Mouse (Mus musculus): ENCODE results near the gene Adad1. TPM values are rescaled to one million over a fixed set of nuclear protein-coding genes. Genes with fewer than 3 reads are reported as not detected.

Adad1 gene
- polyA plus RNA-seq, 1 experiment = not detected

- Histone ChIP-seq H3ac (ENCODE audit: control insufficient read depth, insufficient read length, low read depth) (no peak overlapping the region), H3K27me3 (ENCODE audit: control insufficient read depth, insufficient read depth, insufficient read length) (no peaks in the 10 kb centered on the region), H3K36me3 (ENCODE audit: control insufficient read depth, insufficient read depth) (no peaks in the 10 kb centered on the region), H3K79me2 (ENCODE audit: control insufficient read depth, insufficient read depth) (no peaks in the 10 kb centered on the region), H3K79me3 (ENCODE audit: low read depth) (no peaks in the 10 kb centered on the region), H3K4me3 (ENCODE audit: insufficient read depth, poor library complexity, severe bottlenecking) (no peak overlapping the region)
- no peak for TF ChIP-seq CEBPB (IDR thresholded peaks at IDR 0.05; ENCODE audit: low read depth)
- TF ChIP-seq MYOG (IDR thresholded peaks at IDR 0.05; ENCODE audit: control insufficient read depth, extremely low read depth, insufficient read length) = no peak
- TF ChIP-seq FOSL1 (IDR thresholded peaks at IDR 0.05; ENCODE audit: insufficient read depth, low read length, poor library complexity, severe bottlenecking) = no peak
- TF ChIP-seq CTCF (IDR thresholded peaks at IDR 0.05; ENCODE audit: control insufficient read depth, insufficient read depth, insufficient read length) = no peak
- no peak for TF ChIP-seq MAX (IDR thresholded peaks at IDR 0.05)
- no peak for TF ChIP-seq MYOD1 (IDR thresholded peaks at IDR 0.05; ENCODE audit: control insufficient read depth, insufficient read length, low read depth)
Observed at GRCm38 (mm10) chr3:37139192-37139591, 75.9 kb downstream of the Adad1 start.

DNA sequence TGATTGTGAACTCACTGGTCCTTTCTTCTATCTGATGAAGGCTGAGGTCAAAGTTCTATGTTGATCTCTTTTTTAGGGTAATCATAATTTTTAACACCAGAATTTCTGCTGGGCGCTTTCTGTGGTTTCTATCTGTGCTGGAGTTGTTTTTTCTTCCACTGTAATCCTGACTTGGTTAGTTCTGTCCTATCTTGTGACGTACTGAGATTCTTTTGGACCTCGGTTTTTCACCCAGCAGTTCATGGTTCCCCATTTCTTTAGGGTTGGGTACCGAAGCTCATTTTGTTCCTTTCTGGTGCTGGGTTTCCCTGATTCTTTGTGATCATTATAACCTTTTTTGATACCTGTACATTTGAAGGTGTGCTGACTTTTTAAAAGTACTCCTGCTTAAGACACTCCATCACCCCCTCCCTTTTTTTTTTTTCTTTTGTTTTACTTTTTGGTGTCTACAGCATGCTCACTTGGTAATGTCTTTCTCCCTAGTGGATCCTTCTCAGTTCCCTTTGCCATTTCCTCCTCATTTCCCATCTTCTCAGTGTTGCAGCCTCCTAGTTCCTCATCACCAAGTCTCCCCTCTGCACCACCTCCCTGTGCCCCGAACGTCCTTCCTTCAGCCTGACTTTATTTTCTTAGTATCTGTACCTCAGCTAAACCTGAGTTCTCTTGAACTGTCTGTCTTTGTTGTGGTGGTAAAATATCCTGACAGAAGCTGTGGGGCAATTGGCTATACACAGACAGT is 77.0 kb downstream of the Adad1 start:
- Histone ChIP-seq H3K4me3 (ENCODE audit: insufficient read depth, poor library complexity, severe bottlenecking) (no peak overlapping the region), H3K79me2 (ENCODE audit: control insufficient read depth, insufficient read depth) (no peaks in the 10 kb centered on the region), H3K79me3 (ENCODE audit: low read depth) (no peaks in the 10 kb centered on the region), H3K36me3 (ENCODE audit: control insufficient read depth, insufficient read depth) (no peaks in the 10 kb centered on the region), H3ac (ENCODE audit: control insufficient read depth, insufficient read length, low read depth) (no peak overlapping the region), H3K27me3 (ENCODE audit: control insufficient read depth, insufficient read depth, insufficient read length) (no peaks in the 10 kb centered on the region)
- TF ChIP-seq MYOD1 (IDR thresholded peaks at IDR 0.05; ENCODE audit: control insufficient read depth, insufficient read length, low read depth) = no peak
- no peak for TF ChIP-seq MYOG (IDR thresholded peaks at IDR 0.05; ENCODE audit: control insufficient read depth, extremely low read depth, insufficient read length)
- no peak for TF ChIP-seq CTCF (IDR thresholded peaks at IDR 0.05; ENCODE audit: control insufficient read depth, insufficient read depth, insufficient read length)
- TF ChIP-seq CEBPB (IDR thresholded peaks at IDR 0.05; ENCODE audit: low read depth) = no peak
- TF ChIP-seq MAX (IDR thresholded peaks at IDR 0.05) = no peak
- TF ChIP-seq FOSL1 (IDR thresholded peaks at IDR 0.05; ENCODE audit: insufficient read depth, low read length, poor library complexity, severe bottlenecking) = no peak
- TF ChIP-seq USF1 (IDR thresholded peaks at IDR 0.05; ENCODE audit: low read depth) = no peak

- H3K79me3 ChIP-seq (ENCODE audit: low read depth) = no peaks in the 10 kb centered on the region
- no peaks in the 10 kb centered on the region for H3K79me2 ChIP-seq (ENCODE audit: control insufficient read depth, insufficient read depth)
- H3K27me3 ChIP-seq (ENCODE audit: control insufficient read depth, insufficient read depth, insufficient read length) = no peaks in the 10 kb centered on the region
- no peaks in the 10 kb centered on the region for H3K36me3 ChIP-seq (ENCODE audit: control insufficient read depth, insufficient read depth)
- TF ChIP-seq USF1 (IDR thresholded peaks at IDR 0.05; ENCODE audit: low read depth) = no peak
- no peak for TF ChIP-seq CTCF (IDR thresholded peaks at IDR 0.05; ENCODE audit: control insufficient read depth, insufficient read depth, insufficient read length)
- no peak for TF ChIP-seq MAX (IDR thresholded peaks at IDR 0.05)
- TF ChIP-seq MYOD1 (IDR thresholded peaks at IDR 0.05; ENCODE audit: control insufficient read depth, insufficient read length, low read depth) = no peak
- no peak for TF ChIP-seq FOSL1 (IDR thresholded peaks at IDR 0.05; ENCODE audit: insufficient read depth, low read length, poor library complexity, severe bottlenecking)
- TF ChIP-seq CEBPB (IDR thresholded peaks at IDR 0.05; ENCODE audit: low read depth) = no peak
- TF ChIP-seq MYOG (IDR thresholded peaks at IDR 0.05; ENCODE audit: control insufficient read depth, extremely low read depth, insufficient read length) = no peak
- no peak overlapping the region for H3K4me3 ChIP-seq (ENCODE audit: insufficient read depth, poor library complexity, severe bottlenecking)
- no peak overlapping the region for H3ac ChIP-seq (ENCODE audit: control insufficient read depth, insufficient read length, low read depth)
Observed at GRCm38 (mm10) chr3:37141827-37142226, 78.5 kb downstream of the Adad1 start.

DNA sequence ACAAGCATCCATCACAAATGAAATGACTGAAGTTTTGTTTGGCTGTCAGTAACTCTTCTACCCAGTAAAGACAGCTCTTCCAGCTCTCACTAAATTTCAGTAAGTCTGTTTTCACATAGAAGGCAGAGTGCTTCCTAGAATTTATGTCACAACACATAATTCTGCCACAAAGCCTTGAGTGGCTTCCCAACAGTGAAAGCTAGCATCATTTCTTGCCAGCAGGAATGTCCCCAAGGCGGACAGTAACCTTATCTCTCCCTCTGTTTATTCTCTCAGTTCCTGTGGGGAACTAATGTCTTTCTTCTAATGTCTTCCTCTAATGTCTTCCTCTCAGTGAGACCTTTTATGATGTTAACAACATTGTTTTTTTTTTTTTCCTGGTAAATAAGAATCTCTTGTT is 81.7 kb downstream of the Adad1 start:
- TF ChIP-seq MYOD1 (IDR thresholded peaks at IDR 0.05; ENCODE audit: control insufficient read depth, insufficient read length, low read depth) (no peak), FOSL1 (IDR thresholded peaks at IDR 0.05; ENCODE audit: insufficient read depth, low read length, poor library complexity, severe bottlenecking) (no peak), MYOG (IDR thresholded peaks at IDR 0.05; ENCODE audit: control insufficient read depth, extremely low read depth, insufficient read length) (no peak), USF1 (IDR thresholded peaks at IDR 0.05; ENCODE audit: low read depth) (no peak), CTCF (IDR thresholded peaks at IDR 0.05; ENCODE audit: control insufficient read depth, insufficient read depth, insufficient read length) (no peak), MAX (IDR thresholded peaks at IDR 0.05) (no peak), CEBPB (IDR thresholded peaks at IDR 0.05; ENCODE audit: low read depth) (no peak)
- Histone ChIP-seq H3K27me3 (ENCODE audit: control insufficient read depth, insufficient read depth, insufficient read length) (no peaks in the 10 kb centered on the region), H3K36me3 (ENCODE audit: control insufficient read depth, insufficient read depth) (no peaks in the 10 kb centered on the region), H3K79me3 (ENCODE audit: low read depth) (no peaks in the 10 kb centered on the region), H3ac (ENCODE audit: control insufficient read depth, insufficient read length, low read depth) (no peak overlapping the region), H3K4me3 (ENCODE audit: insufficient read depth, poor library complexity, severe bottlenecking) (no peak overlapping the region), H3K79me2 (ENCODE audit: control insufficient read depth, insufficient read depth) (no peaks in the 10 kb centered on the region)

DNA sequence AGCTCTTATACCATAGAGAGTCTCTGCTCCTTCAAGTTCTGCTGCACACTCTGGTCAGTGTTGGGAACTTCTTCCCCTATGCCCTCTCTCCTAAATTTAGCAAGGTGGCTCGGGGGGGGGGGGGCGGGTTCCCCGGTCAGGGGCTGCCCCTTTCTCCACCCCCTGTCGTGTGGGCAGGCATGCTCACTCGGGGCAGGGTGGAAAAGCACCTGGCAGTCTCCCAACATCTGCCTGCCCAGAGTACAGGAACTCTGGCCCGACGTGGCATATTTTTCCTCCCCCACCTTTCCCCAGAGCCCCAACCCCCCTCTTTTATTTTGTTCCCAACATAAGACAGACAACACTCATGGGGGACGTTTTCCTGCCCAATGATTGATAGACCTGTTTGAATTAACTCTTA is 83.1 kb downstream of the Adad1 start:
- Histone ChIP-seq H3K27me3 (ENCODE audit: control insufficient read depth, insufficient read depth, insufficient read length) (no peaks in the 10 kb centered on the region), H3K36me3 (ENCODE audit: control insufficient read depth, insufficient read depth) (no peaks in the 10 kb centered on the region), H3K79me2 (ENCODE audit: control insufficient read depth, insufficient read depth) (no peaks in the 10 kb centered on the region), H3K79me3 (ENCODE audit: low read depth) (no peaks in the 10 kb centered on the region), H3K4me3 (ENCODE audit: insufficient read depth, poor library complexity, severe bottlenecking) (no peak overlapping the region), H3ac (ENCODE audit: control insufficient read depth, insufficient read length, low read depth) (no peak overlapping the region)
- TF ChIP-seq CEBPB (IDR thresholded peaks at IDR 0.05; ENCODE audit: low read depth) (no peak), MYOD1 (IDR thresholded peaks at IDR 0.05; ENCODE audit: control insufficient read depth, insufficient read length, low read depth) (no peak), FOSL1 (IDR thresholded peaks at IDR 0.05; ENCODE audit: insufficient read depth, low read length, poor library complexity, severe bottlenecking) (no peak), MAX (IDR thresholded peaks at IDR 0.05) (no peak), USF1 (IDR thresholded peaks at IDR 0.05; ENCODE audit: low read depth) (no peak), MYOG (IDR thresholded peaks at IDR 0.05; ENCODE audit: control insufficient read depth, extremely low read depth, insufficient read length) (no peak), CTCF (IDR thresholded peaks at IDR 0.05; ENCODE audit: control insufficient read depth, insufficient read depth, insufficient read length) (no peak)
